ENCODE assay signal across 14 mouse cellular contexts in genomic region chr4:45509416-45509815, GRCm38 (mm10). TPM values are rescaled to one million over a fixed set of nuclear protein-coding genes. Genes with fewer than 3 reads are reported as not detected.
A peak's percentile ranks its signal among the peaks of the same experiment; 100 is the strongest.
DNase-seq lines count a peak whose midpoint lies in the region; ATAC-seq and TF ChIP-seq lines count a peak whose summit lies in the region.
"Had no signal": no experiment of that assay in that cellular context is flagged by ENCODE, and none has a peak within 500 bp of the region (broad histone marks: within the 10 kb centered on the region; RNA-seq: fewer than 3 reads in every experiment).

No protein-coding gene starts in this region.

- TF ChIP-seq CTCF in heart, adult 2 months (IDR thresholded peaks at IDR 0.05) = no peak

- no peaks in the 10 kb centered on the region for H3K9me3 ChIP-seq in heart, embryonic 14.5 days (ENCODE audit: control insufficient read depth, low read length)
- H3K9me3 ChIP-seq in kidney, embryonic 16.5 days (ENCODE audit: low read length) = no peaks in the 10 kb centered on the region
- no peaks in the 10 kb centered on the region for H3K9me3 ChIP-seq in neural tube, embryonic 13.5 days
- H3K9me3 ChIP-seq: hindbrain, embryonic 10.5 days; limb, embryonic 13.5 days had no signal

- ATAC-seq in heart, embryonic 14.5 days (ENCODE audit: insufficient number of reproducible peaks, insufficient read depth, low FRiP score, low read depth) = no peak
- ATAC-seq in kidney, embryonic 16.5 days (ENCODE audit: low FRiP score, low TSS enrichment) = no peak
- ATAC-seq in neural tube, embryonic 13.5 days (ENCODE audit: low read depth) = no peak

- no peaks in the 10 kb centered on the region for H3K79me2 ChIP-seq in heart, adult 2 months (replicated peaks; ENCODE audit: control insufficient read depth, insufficient read depth, low read length)

- H3K27me3 ChIP-seq in heart, embryonic 14.5 days (ENCODE audit: control insufficient read depth, insufficient read depth, low read length) = no peaks in the 10 kb centered on the region
- no peaks in the 10 kb centered on the region for H3K27me3 ChIP-seq in heart, adult 2 months (ENCODE audit: control insufficient read depth, insufficient read depth, low read length)
- H3K27me3 ChIP-seq in kidney, embryonic 16.5 days (ENCODE audit: insufficient read depth, low read length) = no peaks in the 10 kb centered on the region
- H3K27me3 ChIP-seq in neural tube, embryonic 13.5 days = no peaks in the 10 kb centered on the region; the same call in 1 of the 2 replicates
- H3K27me3 ChIP-seq: limb, embryonic 13.5 days had no signal

- H3K4me3 ChIP-seq in heart, embryonic 14.5 days (ENCODE audit: control insufficient read depth in 1 of 2, insufficient read depth in 1 of 2, low read depth in 1 of 2, low read length in 2 of 2) = no peak overlapping the region
- H3K4me3 ChIP-seq in heart, adult 2 months = no peak overlapping the region
- H3K4me3 ChIP-seq in kidney, embryonic 16.5 days (ENCODE audit: low read length) = no peak overlapping the region
- no peak overlapping the region for H3K4me3 ChIP-seq in neural tube, embryonic 13.5 days
- H3K4me3 ChIP-seq: hindbrain, embryonic 10.5 days; limb, embryonic 13.5 days; myocyte had no signal

- H3K9ac ChIP-seq in heart, embryonic 14.5 days (ENCODE audit: low read length) = peak overlapping the region; percentile 39
- H3K9ac ChIP-seq in heart, adult 2 months (ENCODE audit: low read depth, low read length) = no peak overlapping the region
- no peak overlapping the region for H3K9ac ChIP-seq in kidney, embryonic 16.5 days (replicated peaks; ENCODE audit: low read length)
- H3K9ac ChIP-seq in neural tube, embryonic 13.5 days = no peak overlapping the region
- H3K9ac ChIP-seq: limb, embryonic 13.5 days had no signal

- WGBS in heart, embryonic 14.5 days = 87% methylated on average over 4 of the region's 4 CpGs
- WGBS in heart, adult 2 months = 97% methylated on average over 4 of the region's 4 CpGs
- WGBS in kidney, embryonic 16.5 days = 90% methylated on average over 4 of the region's 4 CpGs
- WGBS in neural tube, embryonic 13.5 days = 80% methylated on average over 4 of the region's 4 CpGs

- peak; percentile 34 to 39 for DNase-seq in cerebellum, postnatal 25 days
- no peak for DNase-seq in cerebellum, adult 11 months
- no peak for DNase-seq in heart, adult 2 months
- no peak for DNase-seq in kidney, postnatal 14 days
- DNase-seq in neural tube, embryonic 10.5 days (ENCODE audit: extremely low spot score, low spot score) = no peak
- DNase-seq: cerebellum, adult 9-10 months; right cerebral cortex, postnatal 25 days; thymus, adult 18-20 months had no signal

- H3K27ac ChIP-seq in heart, embryonic 14.5 days (replicated peaks in 1 of 2; ENCODE audit: control insufficient read depth in 1 of 2, insufficient read depth in 1 of 2, low read depth in 2 of 2, low read length in 2 of 2) = peak overlapping the region; percentile 88 to 99
- H3K27ac ChIP-seq in heart, adult 2 months = no peak overlapping the region
- H3K27ac ChIP-seq in kidney, embryonic 16.5 days (ENCODE audit: low read length) = peak overlapping the region; percentile 47; the same call in 1 of the 2 replicates
- 0 out of 2 replicates have a peak overlapping the region, but pooled peaks have one; percentile 42 for H3K27ac ChIP-seq in neural tube, embryonic 13.5 days (replicated peaks)
- H3K27ac ChIP-seq: limb, embryonic 13.5 days had no signal

- intact Hi-C loops in heart, adult 2 months (cut with DNase I) = loop anchor here (2.0 kb wide), 1 partner anchor 19 kb away; no protein-coding TSS in a partner anchor

- TF ChIP-seq POLR2A in heart, adult 2 months (IDR thresholded peaks at IDR 0.05; ENCODE audit: insufficient read depth, low read depth, low read length) = no peak

- no peak for TF ChIP-seq EP300 in heart, adult 2 months (IDR thresholded peaks at IDR 0.05; ENCODE audit: insufficient read depth, low read depth, low read length)

- peaks cover 77 to 94% of the 10 kb centered on the region in 2 experiments for H3K4me1 ChIP-seq in heart, embryonic 14.5 days (ENCODE audit: control insufficient read depth in 2 of 2, insufficient read depth in 2 of 2, low read length in 2 of 2)
- peaks cover 36% of the 10 kb centered on the region for H3K4me1 ChIP-seq in heart, adult 2 months (ENCODE audit: control insufficient read depth, insufficient read depth, low read length)
- peaks cover 88% of the 10 kb centered on the region for H3K4me1 ChIP-seq in kidney, embryonic 16.5 days (ENCODE audit: insufficient read depth, low read length)
- peaks cover 69% of the 10 kb centered on the region for H3K4me1 ChIP-seq in neural tube, embryonic 13.5 days (replicated peaks)

- H3K4me2 ChIP-seq in heart, embryonic 14.5 days (ENCODE audit: low read length) = no peak overlapping the region
- H3K4me2 ChIP-seq in kidney, embryonic 16.5 days (replicated peaks; ENCODE audit: low read depth, low read length) = no peak overlapping the region
- H3K4me2 ChIP-seq in neural tube, embryonic 13.5 days = no peak overlapping the region
- H3K4me2 ChIP-seq: limb, embryonic 13.5 days had no signal

- H3K36me3 ChIP-seq in heart, embryonic 14.5 days (ENCODE audit: control insufficient read depth, insufficient read depth, low read length) = no peaks in the 10 kb centered on the region
- no peaks in the 10 kb centered on the region for H3K36me3 ChIP-seq in heart, adult 2 months (ENCODE audit: control insufficient read depth, insufficient read depth, low read length)
- H3K36me3 ChIP-seq in kidney, embryonic 16.5 days (ENCODE audit: insufficient read depth, low read length) = no peaks in the 10 kb centered on the region
- H3K36me3 ChIP-seq in neural tube, embryonic 13.5 days = no peaks in the 10 kb centered on the region
- H3K36me3 ChIP-seq: hindbrain, embryonic 10.5 days; limb, embryonic 13.5 days had no signal

RNA-seq across cellular contexts. Expression of gene Shb, which starts 22.9 kb away (rescaled TPM):
- 15.3 and 19.0 TPM in 2 replicates for polyA plus RNA-seq in heart, embryonic 14.5 days (2014; fragmentation: Nextera tagmentation; extraction: Ambion mirVana)
- 10 to 100 TPM; 27.2 to 43.0 TPM for total RNA-seq in heart, adult 2 months (2021)
- 19.2 and 19.4 TPM in 2 replicates for polyA plus RNA-seq in heart, adult 2 months (2012; rRNA removed)
- polyA plus RNA-seq in kidney, embryonic 16.5 days (2015; fragmentation: Nextera tagmentation; extraction: Ambion mirVana) = 2.7 and 3.1 TPM in 2 replicates
- polyA plus RNA-seq in neural tube, embryonic 13.5 days (2015; fragmentation: Nextera tagmentation; extraction: Ambion mirVana) = 4.0 and 4.2 TPM in 2 replicates

Comparison
In these comparisons a context has a peak if more than half of its experiments do, and no peak if none do; other contexts are left out.
1. DNase-seq: peak in cerebellum, postnatal 25 days (2 of 2); none in cerebellum, adult 11 months (single experiment), heart, adult 2 months (0 of 2), kidney, postnatal 14 days (single experiment) and neural tube, embryonic 10.5 days (single experiment).